In genomic region chr16:77461459-77461858, GRCm38 (mm10) we compare ENCODE assay signal across 30 mouse cellular contexts.
DNase-seq lines count a peak whose midpoint lies in the region; ATAC-seq and TF ChIP-seq lines count a peak whose summit lies in the region.
"Had no signal": no experiment of that assay in that cellular context is flagged by ENCODE, and none has a peak within 500 bp of the region (broad histone marks: within the 10 kb centered on the region; RNA-seq: fewer than 3 reads in every experiment).

No protein-coding gene starts in this region.

- H3K9ac ChIP-seq in hindbrain, embryonic 12.5 days: no peak overlapping the region
- no peak overlapping the region for H3K9ac ChIP-seq in hindbrain, embryonic 16.5 days (ENCODE audit: low read depth, low read length)
- H3K9ac ChIP-seq in midbrain, postnatal 0 days (replicated peaks; ENCODE audit: low read length, poor library complexity, severe bottlenecking): no peak overlapping the region
- no peak overlapping the region for H3K9ac ChIP-seq in midbrain, embryonic 11.5 days (ENCODE audit: low read length)
- H3K9ac ChIP-seq in hindbrain, embryonic 14.5 days: no peak overlapping the region
- H3K9ac ChIP-seq in neural tube, embryonic 13.5 days: no peak overlapping the region
- H3K9ac ChIP-seq: embryonic facial prominence, embryonic 13.5 days; kidney, embryonic 15.5 days; liver, embryonic 14.5 days had no signal

- no peak overlapping the region for H3K4me3 ChIP-seq in hindbrain, embryonic 12.5 days
- H3K4me3 ChIP-seq in hindbrain, embryonic 16.5 days (ENCODE audit: low read length): no peak overlapping the region
- H3K4me3 ChIP-seq in midbrain, postnatal 0 days (ENCODE audit: low read depth, low read length): no peak overlapping the region
- no peak overlapping the region for H3K4me3 ChIP-seq in midbrain, embryonic 11.5 days (ENCODE audit: low read depth, low read length)
- H3K4me3 ChIP-seq in hindbrain, embryonic 14.5 days (replicated peaks; ENCODE audit: low read length): no peak overlapping the region
- H3K4me3 ChIP-seq in neural tube, embryonic 13.5 days: no peak overlapping the region
- H3K4me3 ChIP-seq: embryonic facial prominence, embryonic 13.5 days; erythroblast, embryonic 14.5 days; gastrocnemius, adult 2 months; kidney, embryonic 15.5 days had no signal

- WGBS in hindbrain, embryonic 12.5 days: 65% methylated on average over 1 of the region's 1 CpGs
- WGBS in hindbrain, embryonic 16.5 days: 16% methylated on average over 1 of the region's 1 CpGs
- 57% methylated on average over 1 of the region's 1 CpGs for WGBS in midbrain, postnatal 0 days
- 89% methylated on average over 1 of the region's 1 CpGs for WGBS in midbrain, embryonic 11.5 days
- 24% methylated on average over 1 of the region's 1 CpGs for WGBS in hindbrain, embryonic 14.5 days
- WGBS in neural tube, embryonic 13.5 days: 15% methylated on average over 1 of the region's 1 CpGs

- peak; percentile 67 for ATAC-seq in hindbrain, embryonic 12.5 days (ENCODE audit: low FRiP score)
- no peak; the same call in 1 of the 2 replicates for ATAC-seq in hindbrain, embryonic 16.5 days
- ATAC-seq in midbrain, postnatal 0 days (ENCODE audit: low FRiP score): no peak
- no peak for ATAC-seq in midbrain, embryonic 11.5 days (ENCODE audit: low FRiP score)
- peak; percentile 59; the same call in 1 of the 2 replicates for ATAC-seq in hindbrain, embryonic 14.5 days (ENCODE audit: low FRiP score)
- ATAC-seq in neural tube, embryonic 13.5 days (ENCODE audit: low read depth): peak; percentile 93
- ATAC-seq: forebrain, embryonic 16.5 days; Patski had no signal

- H3K36me3 ChIP-seq in hindbrain, embryonic 12.5 days: no peaks in the 10 kb centered on the region
- H3K36me3 ChIP-seq in hindbrain, embryonic 16.5 days (ENCODE audit: control insufficient read depth, insufficient read depth, low read length): no peaks in the 10 kb centered on the region
- H3K36me3 ChIP-seq in midbrain, postnatal 0 days (ENCODE audit: insufficient read depth, low read length): no peaks in the 10 kb centered on the region
- no peaks in the 10 kb centered on the region for H3K36me3 ChIP-seq in midbrain, embryonic 11.5 days (ENCODE audit: control insufficient read depth, insufficient read depth, low read length)
- no peaks in the 10 kb centered on the region for H3K36me3 ChIP-seq in hindbrain, embryonic 14.5 days (replicated peaks; ENCODE audit: control insufficient read depth, insufficient read depth)
- H3K36me3 ChIP-seq in neural tube, embryonic 13.5 days: no peaks in the 10 kb centered on the region
- H3K36me3 ChIP-seq: embryonic facial prominence, embryonic 13.5 days; kidney, embryonic 15.5 days had no signal

- H3K4me1 ChIP-seq in hindbrain, embryonic 12.5 days: peaks cover 7% of the 10 kb centered on the region; the same call in 1 of the 2 replicates
- H3K4me1 ChIP-seq in hindbrain, embryonic 16.5 days (ENCODE audit: control insufficient read depth, insufficient read depth, low read depth, low read length): peaks cover 3% of the 10 kb centered on the region; the same call in 1 of the 2 replicates
- H3K4me1 ChIP-seq in midbrain, postnatal 0 days (ENCODE audit: insufficient read depth, low read length): no peaks in the 10 kb centered on the region
- no peaks in the 10 kb centered on the region for H3K4me1 ChIP-seq in midbrain, embryonic 11.5 days (ENCODE audit: control insufficient read depth, insufficient read depth, low read length)
- peaks cover 12% of the 10 kb centered on the region; the same call in 1 of the 2 replicates for H3K4me1 ChIP-seq in hindbrain, embryonic 14.5 days (replicated peaks; ENCODE audit: control insufficient read depth, insufficient read depth, low read length)
- peaks cover 41% of the 10 kb centered on the region for H3K4me1 ChIP-seq in neural tube, embryonic 13.5 days (replicated peaks)
- H3K4me1 ChIP-seq: embryonic facial prominence, embryonic 13.5 days; kidney, embryonic 15.5 days had no signal

- no peaks in the 10 kb centered on the region for H3K9me3 ChIP-seq in hindbrain, embryonic 12.5 days (replicated peaks)
- no peaks in the 10 kb centered on the region for H3K9me3 ChIP-seq in hindbrain, embryonic 16.5 days (ENCODE audit: control insufficient read depth, low read length)
- H3K9me3 ChIP-seq in midbrain, postnatal 0 days (ENCODE audit: low read length): no peaks in the 10 kb centered on the region
- H3K9me3 ChIP-seq in midbrain, embryonic 11.5 days (ENCODE audit: control insufficient read depth, low read length): no peaks in the 10 kb centered on the region
- H3K9me3 ChIP-seq in hindbrain, embryonic 14.5 days (ENCODE audit: control insufficient read depth, low read length): no peaks in the 10 kb centered on the region
- no peaks in the 10 kb centered on the region for H3K9me3 ChIP-seq in neural tube, embryonic 13.5 days
- H3K9me3 ChIP-seq: embryonic facial prominence, embryonic 13.5 days; kidney, embryonic 15.5 days had no signal

- H3K4me2 ChIP-seq in hindbrain, embryonic 12.5 days (replicated peaks): no peak overlapping the region
- no peak overlapping the region for H3K4me2 ChIP-seq in hindbrain, embryonic 16.5 days (ENCODE audit: low read length)
- H3K4me2 ChIP-seq in midbrain, postnatal 0 days (ENCODE audit: low read depth, low read length, poor library complexity, severe bottlenecking): no peak overlapping the region
- no peak overlapping the region for H3K4me2 ChIP-seq in midbrain, embryonic 11.5 days
- no peak overlapping the region for H3K4me2 ChIP-seq in hindbrain, embryonic 14.5 days (replicated peaks)
- no peak overlapping the region for H3K4me2 ChIP-seq in neural tube, embryonic 13.5 days
- H3K4me2 ChIP-seq: embryonic facial prominence, embryonic 13.5 days; heart, embryonic 11.5 days; kidney, embryonic 15.5 days had no signal

- TF ChIP-seq CTCF in midbrain, postnatal 0 days (IDR thresholded peaks at IDR 0.05): no peak

- H3K27ac ChIP-seq in hindbrain, embryonic 12.5 days: 0 out of 2 replicates have a peak overlapping the region, but pooled peaks have one; percentile 55
- no peak overlapping the region for H3K27ac ChIP-seq in hindbrain, embryonic 16.5 days (ENCODE audit: low read depth, low read length)
- H3K27ac ChIP-seq in midbrain, postnatal 0 days (ENCODE audit: low read depth, low read length): no peak overlapping the region
- H3K27ac ChIP-seq in midbrain, embryonic 11.5 days (ENCODE audit: low read depth, low read length): no peak overlapping the region
- H3K27ac ChIP-seq in hindbrain, embryonic 14.5 days: 0 out of 2 replicates have a peak overlapping the region, but pooled peaks have one; percentile 1
- H3K27ac ChIP-seq in neural tube, embryonic 13.5 days (replicated peaks): peak overlapping the region; percentile 68
- H3K27ac ChIP-seq: embryonic facial prominence, embryonic 13.5 days; gastrocnemius, adult 2 months; kidney, embryonic 15.5 days; liver, embryonic 14.5 days had no signal

- peak; percentile 27 for DNase-seq in midbrain, postnatal 0 days (ENCODE audit: low spot score)
- DNase-seq in midbrain, embryonic 11.5 days (ENCODE audit: low spot score, missing footprints): no peak
- peak; percentile 48 for DNase-seq in hindbrain, embryonic 14.5 days (ENCODE audit: low spot score)
- no peak for DNase-seq in kidney, postnatal 4 days
- DNase-seq in urinary bladder, postnatal 4 days (ENCODE audit: low spot score in 2 of 2): no peak
- DNase-seq: adrenal gland, postnatal 14 days; cerebellum, adult 11-12 months; cerebellum, adult 9-11 months; embryo, embryonic 11 days; gastrocnemius, adult 2 months; gastrocnemius, postnatal 36 days; heart, adult 18-20 months; heart, postnatal 36 days; kidney, adult 18-20 months; kidney, postnatal 36 days; left cerebral cortex, postnatal 4 days; lung, adult 2 months; lung, postnatal 14 days; right cerebral cortex, postnatal 25 days; thymus, postnatal 36 days had no signal

- H3K27me3 ChIP-seq in hindbrain, embryonic 12.5 days: no peaks in the 10 kb centered on the region
- no peaks in the 10 kb centered on the region for H3K27me3 ChIP-seq in hindbrain, embryonic 16.5 days (replicated peaks; ENCODE audit: control insufficient read depth, insufficient read depth, low read length)
- H3K27me3 ChIP-seq in midbrain, postnatal 0 days (ENCODE audit: insufficient read depth, low read length): no peaks in the 10 kb centered on the region
- H3K27me3 ChIP-seq in midbrain, embryonic 11.5 days (ENCODE audit: control insufficient read depth, insufficient read depth, low read length): no peaks in the 10 kb centered on the region
- H3K27me3 ChIP-seq in hindbrain, embryonic 14.5 days (ENCODE audit: control insufficient read depth, insufficient read depth, low read length): no peaks in the 10 kb centered on the region
- no peaks in the 10 kb centered on the region for H3K27me3 ChIP-seq in neural tube, embryonic 13.5 days
- H3K27me3 ChIP-seq: embryonic facial prominence, embryonic 13.5 days; kidney, embryonic 15.5 days; Patski had no signal

Comparison
In these comparisons a context has a peak if more than half of its experiments do, and no peak if none do; other contexts are left out.
1. ATAC-seq: peak in hindbrain, embryonic 12.5 days (single experiment), hindbrain, embryonic 14.5 days (single experiment) and neural tube, embryonic 13.5 days (single experiment); none in hindbrain, embryonic 16.5 days (single experiment), midbrain, postnatal 0 days (single experiment) and midbrain, embryonic 11.5 days (single experiment).
2. H3K27ac ChIP-seq: peak in hindbrain, embryonic 12.5 days (single experiment), hindbrain, embryonic 14.5 days (single experiment) and neural tube, embryonic 13.5 days (single experiment); none in hindbrain, embryonic 16.5 days (single experiment), midbrain, postnatal 0 days (single experiment) and midbrain, embryonic 11.5 days (single experiment).
3. DNase-seq: peak in midbrain, postnatal 0 days (single experiment) and hindbrain, embryonic 14.5 days (single experiment); none in midbrain, embryonic 11.5 days (single experiment), kidney, postnatal 4 days (0 of 2) and urinary bladder, postnatal 4 days (0 of 2).